In genomic region chr9:45850528-45851155, GRCm38 (mm10) we compare ENCODE assay signal across 8 mouse cellular contexts. TPM values are rescaled to one million over a fixed set of nuclear protein-coding genes. Genes with fewer than 3 reads are reported as not detected.
DNase-seq lines count a peak whose midpoint lies in the region; ATAC-seq and TF ChIP-seq lines count a peak whose summit lies in the region.
"Had no signal": no experiment of that assay in that cellular context is flagged by ENCODE, and none has a peak within 500 bp of the region (broad histone marks: within the 10 kb centered on the region; RNA-seq: fewer than 3 reads in every experiment).

No protein-coding gene starts in this region.

- 70% methylated on average over 8 of the region's 8 CpGs for WGBS in heart, embryonic 12.5 days
- WGBS in intestine, embryonic 15.5 days: 55% methylated on average over 8 of the region's 8 CpGs
- 86% methylated on average over 8 of the region's 8 CpGs for WGBS in midbrain, embryonic 15.5 days

- H3K4me1 ChIP-seq in heart, embryonic 12.5 days (replicated peaks): peaks cover 38% of the 10 kb centered on the region
- peaks cover 25% of the 10 kb centered on the region for H3K4me1 ChIP-seq in intestine, embryonic 15.5 days (replicated peaks)
- peaks cover 10% of the 10 kb centered on the region for H3K4me1 ChIP-seq in midbrain, embryonic 15.5 days

- no peak overlapping the region for H3K4me2 ChIP-seq in heart, embryonic 12.5 days
- H3K4me2 ChIP-seq in intestine, embryonic 15.5 days (replicated peaks): peak overlapping the region; percentile 18; the same call in 1 of the 2 replicates
- H3K4me2 ChIP-seq in midbrain, embryonic 15.5 days: no peak overlapping the region

- no peak for TF ChIP-seq CTCF in left cerebral cortex, adult 2 months (IDR thresholded peaks at IDR 0.05)

- H3K9ac ChIP-seq in heart, embryonic 12.5 days: no peak overlapping the region
- H3K9ac ChIP-seq in intestine, embryonic 15.5 days: peak overlapping the region; percentile 17; the same call in 1 of the 2 replicates
- H3K9ac ChIP-seq in midbrain, embryonic 15.5 days: no peak overlapping the region

- H3K4me3 ChIP-seq in left cerebral cortex, adult 2 months: no peak overlapping the region
- no peak overlapping the region for H3K4me3 ChIP-seq in heart, embryonic 12.5 days
- no peak overlapping the region for H3K4me3 ChIP-seq in intestine, embryonic 15.5 days (replicated peaks)
- no peak overlapping the region for H3K4me3 ChIP-seq in midbrain, embryonic 15.5 days

- intact Hi-C loops in left cerebral cortex, adult 2 months (cut with DNase I): no loop called here
- intact Hi-C loops in left cerebral cortex, postnatal 4 days (cut with DNase I): no loop called here

- DNase-seq in left cerebral cortex, adult 2 months (ENCODE audit: extremely low spot score in 1 of 2, low spot score in 2 of 2): no peak
- no peak for DNase-seq in left cerebral cortex, postnatal 4 days
- no peak for DNase-seq in layer of hippocampus, adult 9-11 months
- no peak for DNase-seq in retina, postnatal 1 day

- H3K27me3 ChIP-seq in heart, embryonic 12.5 days (replicated peaks): no peaks in the 10 kb centered on the region
- H3K27me3 ChIP-seq in intestine, embryonic 15.5 days (replicated peaks): no peaks in the 10 kb centered on the region
- H3K27me3 ChIP-seq in midbrain, embryonic 15.5 days (replicated peaks): no peaks in the 10 kb centered on the region
- H3K27me3 ChIP-seq: Patski had no signal

- peak overlapping the region; percentile 67; the same call in 1 of the 2 replicates for H3K27ac ChIP-seq in left cerebral cortex, adult 2 months
- H3K27ac ChIP-seq in heart, embryonic 12.5 days (ENCODE audit: poor library complexity, severe bottlenecking): peak overlapping the region; percentile 77
- peak overlapping the region; percentile 60 for H3K27ac ChIP-seq in intestine, embryonic 15.5 days
- peak overlapping the region; percentile 55 for H3K27ac ChIP-seq in midbrain, embryonic 15.5 days

- ATAC-seq in heart, embryonic 12.5 days (ENCODE audit: insufficient number of reproducible peaks, low FRiP score): no peak
- ATAC-seq in intestine, embryonic 15.5 days: peak; percentile 53
- ATAC-seq in midbrain, embryonic 15.5 days (replicated peaks): no peak
- ATAC-seq: Patski had no signal

- no peaks in the 10 kb centered on the region for H3K9me3 ChIP-seq in heart, embryonic 12.5 days (replicated peaks)
- H3K9me3 ChIP-seq in intestine, embryonic 15.5 days: no peaks in the 10 kb centered on the region
- no peaks in the 10 kb centered on the region for H3K9me3 ChIP-seq in midbrain, embryonic 15.5 days

- H3K36me3 ChIP-seq in heart, embryonic 12.5 days: peaks cover 26% of the 10 kb centered on the region
- no peaks in the 10 kb centered on the region for H3K36me3 ChIP-seq in intestine, embryonic 15.5 days
- H3K36me3 ChIP-seq in midbrain, embryonic 15.5 days (replicated peaks): peaks cover 10% of the 10 kb centered on the region; the same call in 1 of the 2 replicates

RNA-seq across cellular contexts. Expression of gene Bace1, which starts 12.3 kb away (rescaled TPM):
- total RNA-seq in left cerebral cortex, adult 2 months (2021): 10 to 100 TPM; 77.3 to 79.5 TPM
- total RNA-seq in left cerebral cortex, postnatal 4 days (2021): 10 to 100 TPM; 76.6 to 79.3 TPM
- polyA plus RNA-seq in heart, embryonic 12.5 days (2016; fragmentation: Nextera tagmentation; extraction: Ambion mirVana): 21.4 and 22.0 TPM in 2 replicates
- 20.8 and 22.5 TPM in 2 replicates for polyA plus RNA-seq in intestine, embryonic 15.5 days (2015; fragmentation: Nextera tagmentation; extraction: Ambion mirVana)
- 56.5 and 58.0 TPM in 2 replicates for polyA plus RNA-seq in midbrain, embryonic 15.5 days (2015; fragmentation: Nextera tagmentation; extraction: Ambion mirVana)

RNA-seq across cellular contexts. Expression of gene Cep164, which starts 22.2 kb away (rescaled TPM):
- total RNA-seq in left cerebral cortex, adult 2 months (2021): 10 to 100 TPM; 13.7 to 16.5 TPM
- 10 to 100 TPM; 21.6 to 24.0 TPM for total RNA-seq in left cerebral cortex, postnatal 4 days (2021)
- 14.3 and 19.0 TPM in 2 replicates for polyA plus RNA-seq in heart, embryonic 12.5 days (2016; fragmentation: Nextera tagmentation; extraction: Ambion mirVana)
- polyA plus RNA-seq in intestine, embryonic 15.5 days (2015; fragmentation: Nextera tagmentation; extraction: Ambion mirVana): 21.1 and 24.9 TPM in 2 replicates
- 13.5 and 15.9 TPM in 2 replicates for polyA plus RNA-seq in midbrain, embryonic 15.5 days (2015; fragmentation: Nextera tagmentation; extraction: Ambion mirVana)

RNA-seq across cellular contexts. Expression of gene Pcsk7, which starts 55.7 kb away (rescaled TPM):
- 10 to 100 TPM; 26.2 to 30.7 TPM for total RNA-seq in left cerebral cortex, adult 2 months (2021)
- 10 to 100 TPM; 31.0 to 32.1 TPM for total RNA-seq in left cerebral cortex, postnatal 4 days (2021)
- polyA plus RNA-seq in heart, embryonic 12.5 days (2016; fragmentation: Nextera tagmentation; extraction: Ambion mirVana): 19.4 and 19.7 TPM in 2 replicates
- 18.5 and 20.2 TPM in 2 replicates for polyA plus RNA-seq in intestine, embryonic 15.5 days (2015; fragmentation: Nextera tagmentation; extraction: Ambion mirVana)
- polyA plus RNA-seq in midbrain, embryonic 15.5 days (2015; fragmentation: Nextera tagmentation; extraction: Ambion mirVana): 26.0 and 27.5 TPM in 2 replicates

RNA-seq across cellular contexts. Expression of gene Rnf214, which starts 56.1 kb away (rescaled TPM):
- total RNA-seq in left cerebral cortex, adult 2 months (2021): 10 to 100 TPM; 83.1 to 84.3 TPM
- 10 to 100 TPM; 97.3 to 97.6 TPM for total RNA-seq in left cerebral cortex, postnatal 4 days (2021)
- 43.6 and 45.0 TPM in 2 replicates for polyA plus RNA-seq in heart, embryonic 12.5 days (2016; fragmentation: Nextera tagmentation; extraction: Ambion mirVana)
- 36.2 and 36.9 TPM in 2 replicates for polyA plus RNA-seq in intestine, embryonic 15.5 days (2015; fragmentation: Nextera tagmentation; extraction: Ambion mirVana)
- polyA plus RNA-seq in midbrain, embryonic 15.5 days (2015; fragmentation: Nextera tagmentation; extraction: Ambion mirVana): 106 and 112 TPM in 2 replicates
